Mouse (Mus musculus): ENCODE results near the gene Psmc3.

DNA sequence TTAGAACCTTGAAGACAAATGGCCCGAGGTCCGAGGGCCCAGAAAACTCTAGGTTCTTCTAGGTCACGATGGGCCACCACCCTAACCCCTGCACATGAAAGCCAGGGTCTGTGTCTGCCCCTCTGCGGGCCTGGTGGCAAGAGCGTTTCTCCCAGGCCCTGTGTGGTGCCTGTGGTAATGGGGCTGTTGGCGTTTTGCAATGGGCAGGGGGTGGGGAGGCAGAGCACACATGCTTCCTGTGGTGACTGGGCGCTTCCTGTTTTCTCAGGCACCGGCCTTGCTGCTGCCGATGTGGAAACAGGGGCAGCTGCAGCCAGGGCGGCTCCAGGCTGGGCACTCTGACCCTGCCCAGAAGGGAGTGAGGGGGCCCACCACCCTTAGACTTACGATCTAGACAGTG, 29.0 kb downstream of the Psmc3 start:
- TF ChIP-seq CTCF (IDR thresholded peaks at IDR 0.05) = no peak
- TF ChIP-seq EP300 (IDR thresholded peaks at IDR 0.05; ENCODE audit: insufficient read depth, low read depth, low read length) = peak; percentile 65; the same call in 1 of the 2 replicates
